Mouse (Mus musculus) G1E (cell line): ENCODE data around the gene Cacng7. TPM values are rescaled to one million over a fixed set of nuclear protein-coding genes. Genes with fewer than 3 reads are reported as not detected.

Experiments used
- ATAC-seq: 2 replicates; pipeline ENCODE4 v1.8.0; 2016; ENCODE audit warnings: mild to moderate bottlenecking; ENCODE audit not compliant: insufficient number of reproducible peaks, poor library complexity, low FRiP score, severe bottlenecking; ENCODE audit errors: extremely low read depth
- DNase-seq: peaks from one replicate; pipeline ENCODE4 v3.0.0; 2012; ENCODE audit warnings: low spot score
- H3K27me3 ChIP-seq: 2 replicates; pipeline ENCODE4 v1.6.1; 2012; ENCODE audit warnings: mild to moderate bottlenecking, low read length, inconsistent platforms; ENCODE audit not compliant: insufficient read depth
- H3K36me3 ChIP-seq: replicated peaks from 2 replicates; pipeline ENCODE3; 2012; ENCODE audit warnings: mild to moderate bottlenecking, inconsistent platforms
- H3K4me1 ChIP-seq: 2 replicates; pipeline ENCODE4 v1.6.1; 2012; ENCODE audit warnings: low read depth, low read length, inconsistent platforms, mixed read lengths; ENCODE audit not compliant: insufficient read depth
- H3K4me3 ChIP-seq: 2 replicates; pipeline ENCODE4 v1.5.1; 2012; ENCODE audit warnings: low read depth, mild to moderate bottlenecking, inconsistent platforms, low read length, moderate library complexity, mixed read lengths
- H3K9me3 ChIP-seq: replicated peaks from 2 replicates; pipeline ENCODE4 v1.6.1; 2012; ENCODE audit warnings: inconsistent platforms
- CTCF ChIP-seq: IDR thresholded peaks from 2 replicates; pipeline ENCODE4 v1.5.1; 2012; ENCODE audit warnings: low read depth, low read length, inconsistent platforms, mixed read lengths
- GATA1 ChIP-seq: IDR thresholded peaks from 2 replicates; pipeline ENCODE4 v1.6.1; 2012; ENCODE audit warnings: borderline replicate concordance, low read length, inconsistent platforms, mixed read lengths
- GATA2 ChIP-seq: IDR thresholded peaks from 2 replicates; pipeline ENCODE4 v1.6.1; 2012; ENCODE audit warnings: low read depth, low read length, inconsistent platforms, borderline replicate concordance
- POLR2AphosphoS5 ChIP-seq: IDR thresholded peaks from 2 replicates; pipeline ENCODE4 v1.6.1; 2012; ENCODE audit warnings: low read depth, low read length, inconsistent platforms; ENCODE audit not compliant: insufficient replicate concordance
- TAL1 ChIP-seq: conservative IDR thresholded peaks from 2 replicates; pipeline ENCODE4 v1.6.1; 2012; ENCODE audit warnings: low read depth, low read length, inconsistent platforms, mixed read lengths
- polyA plus RNA-seq: library from polyadenylated mRNA; stranded (reverse); fragments of >175 nt; gene quantifications from 2 replicates; pipeline ENCODE4 v1.2.3, GENCODE M21; 2012
- total RNA-seq, 2 experiments: library from RNA; stranded (forward) in 1 of 2; stranded (reverse) in 1 of 2; fragments of 200-1000 nt in 1 of 2; fragments of >200 nt in 1 of 2; fragmentation: Nextera tagmentation in 1 of 2; gene quantifications; 2 replicates each; pipeline ENCODE4 v1.2.3; 2014 to 2017

The Cacng7 gene
- total and polyA plus RNA-seq, 3 experiments, result 0.22 TPM; not detected in 2

DNA sequence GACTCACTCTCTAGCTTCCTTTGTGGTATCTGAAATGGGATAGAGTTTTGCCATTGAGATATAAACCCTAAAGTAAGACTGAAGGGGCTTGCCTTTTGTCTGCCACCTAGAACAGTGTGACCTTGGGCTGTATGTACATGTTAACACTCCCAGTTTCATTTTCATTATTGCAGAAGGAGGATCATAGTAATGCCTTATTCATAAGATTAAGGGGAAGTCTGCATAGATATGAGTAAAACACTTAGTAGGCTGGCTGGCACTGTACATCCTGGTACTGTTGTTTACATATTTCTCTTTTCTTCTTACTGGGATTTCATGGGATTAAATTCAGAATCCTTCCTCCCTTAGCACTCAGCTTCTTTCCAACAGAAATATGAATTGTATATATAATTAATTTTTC, 67.2 kb downstream of the Cacng7 start:
- no peaks in the 10 kb centered on the region for H3K27me3 ChIP-seq
- no peak for ATAC-seq
- no peak for DNase-seq
- no peaks in the 10 kb centered on the region for H3K9me3 ChIP-seq
- H3K4me3 ChIP-seq, result no peak overlapping the region
- H3K4me1 ChIP-seq, result no peaks in the 10 kb centered on the region
- no peaks in the 10 kb centered on the region for H3K36me3 ChIP-seq
- TF ChIP-seq GATA1 (no peak), CTCF (no peak), TAL1 (no peak), POLR2AphosphoS5 (no peak), GATA2 (no peak)

DNA sequence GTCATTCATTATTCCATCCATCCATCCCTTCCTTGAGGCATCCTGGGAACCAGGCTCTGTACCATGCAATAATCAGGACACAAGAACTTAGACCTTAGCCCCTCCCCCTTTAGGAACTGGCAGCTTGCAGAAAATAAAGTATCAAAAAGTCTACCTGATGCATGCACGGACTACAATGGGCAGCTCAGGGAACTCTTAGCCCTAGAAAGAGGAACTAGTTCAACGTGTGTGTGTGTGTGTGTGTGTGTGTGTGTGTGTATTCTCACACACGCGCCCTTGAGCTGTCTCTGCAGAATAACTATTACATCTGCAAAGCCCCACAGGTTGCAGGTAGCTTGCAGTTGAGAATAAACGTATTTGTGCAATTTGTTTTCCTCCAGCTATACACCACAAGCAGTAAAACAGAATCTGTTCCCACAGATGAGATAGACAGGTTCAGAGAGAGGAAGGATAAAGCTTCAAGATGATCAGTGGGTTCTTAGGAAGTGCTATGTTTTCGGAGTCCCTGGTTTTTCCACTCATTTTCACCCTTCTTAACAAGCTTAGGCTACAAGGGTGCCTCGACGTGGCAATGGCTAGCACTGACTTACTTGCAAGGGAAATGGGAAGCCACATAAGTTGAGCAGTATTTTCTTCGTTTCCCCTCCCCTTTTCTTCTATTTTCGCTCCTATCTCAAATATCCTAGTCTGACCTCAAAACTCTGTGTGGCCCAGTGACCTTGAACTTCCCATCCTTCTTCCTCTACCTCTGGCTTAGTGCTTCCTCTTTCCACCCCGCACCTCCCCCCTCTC, 77.2 kb downstream of the Cacng7 start:
- DNase-seq (no peak), ATAC-seq (no peak)
- H3K4me3 ChIP-seq, result no peak overlapping the region
- H3K4me1 ChIP-seq, result no peaks in the 10 kb centered on the region
- no peaks in the 10 kb centered on the region for H3K36me3 ChIP-seq
- TF ChIP-seq CTCF (no peak), TAL1 (no peak), POLR2AphosphoS5 (no peak), GATA1 (no peak)
- peaks cover 9% of the 10 kb centered on the region for H3K9me3 ChIP-seq
- no peaks in the 10 kb centered on the region for H3K27me3 ChIP-seq

DNA sequence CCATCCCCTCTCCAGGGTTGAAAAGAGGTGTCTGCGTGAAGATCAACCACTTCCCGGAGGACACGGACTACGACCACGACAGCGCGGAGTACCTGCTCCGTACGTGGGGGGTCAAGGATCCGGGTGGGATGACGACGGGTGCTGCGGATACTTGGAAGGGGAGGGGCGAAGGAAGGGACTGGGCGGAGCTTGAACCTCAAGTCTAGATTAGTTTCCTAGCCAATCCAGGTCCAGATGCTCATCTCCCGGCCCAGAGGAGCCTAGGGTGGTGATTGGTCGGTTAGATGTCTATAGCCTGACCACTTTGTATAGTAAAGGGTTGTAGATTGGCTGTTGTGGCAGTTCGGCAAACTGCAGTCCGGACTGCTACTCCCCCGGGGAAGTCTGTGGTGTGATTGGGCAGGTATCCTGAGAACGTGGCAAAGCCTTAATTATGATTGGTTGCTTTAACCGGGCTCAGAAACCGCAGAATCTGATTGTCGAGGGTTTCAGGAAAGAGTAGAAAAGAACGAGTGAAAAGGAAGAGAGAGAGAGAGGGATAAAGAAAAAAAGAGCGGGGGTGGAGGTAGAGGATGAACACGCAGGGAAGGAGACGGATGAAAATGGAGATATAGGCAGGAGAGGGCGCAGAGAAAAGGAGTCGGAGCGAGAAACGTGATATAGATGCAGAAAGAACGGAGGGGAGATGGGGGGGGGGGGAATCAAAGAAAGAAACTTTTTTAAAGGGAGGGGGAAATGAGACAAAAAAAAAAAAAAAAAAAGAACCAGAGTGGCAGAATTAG, 78.6 kb downstream of the Cacng7 start:
- no peaks in the 10 kb centered on the region for H3K27me3 ChIP-seq
- no peak overlapping the region for H3K4me3 ChIP-seq
- ATAC-seq (no peak), DNase-seq (no peak)
- H3K9me3 ChIP-seq, result peaks cover 18% of the 10 kb centered on the region
- H3K4me1 ChIP-seq, result no peaks in the 10 kb centered on the region
- H3K36me3 ChIP-seq, result no peaks in the 10 kb centered on the region
- TF ChIP-seq TAL1 (no peak), GATA1 (no peak), CTCF (no peak), GATA2 (no peak)

DNA sequence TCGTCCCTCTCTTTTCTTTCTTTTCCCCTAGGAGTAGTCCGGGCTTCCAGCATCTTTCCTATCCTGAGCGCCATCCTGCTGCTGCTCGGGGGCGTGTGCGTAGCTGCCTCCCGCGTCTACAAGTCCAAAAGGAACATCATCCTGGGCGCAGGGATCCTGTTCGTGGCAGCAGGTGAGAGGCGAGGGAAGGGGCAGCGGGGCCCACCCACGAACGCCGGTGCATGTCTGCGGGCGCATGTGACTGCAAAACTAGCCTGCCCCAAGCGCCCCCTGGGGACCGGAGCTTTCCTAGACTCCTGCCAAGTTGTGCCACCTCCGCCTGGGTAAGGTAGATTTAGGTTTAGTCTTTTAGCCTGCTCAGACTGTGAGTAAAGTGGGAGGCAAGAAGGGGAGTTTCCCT, 79.3 kb downstream of the Cacng7 start:
- ATAC-seq (no peak), DNase-seq (no peak)
- TF ChIP-seq TAL1 (no peak), GATA1 (no peak), CTCF (no peak), GATA2 (no peak), POLR2AphosphoS5 (no peak)
- no peaks in the 10 kb centered on the region for H3K36me3 ChIP-seq
- no peaks in the 10 kb centered on the region for H3K27me3 ChIP-seq
- H3K9me3 ChIP-seq, result peaks cover 18% of the 10 kb centered on the region
- no peaks in the 10 kb centered on the region for H3K4me1 ChIP-seq
- H3K4me3 ChIP-seq, result no peak overlapping the region

DNA sequence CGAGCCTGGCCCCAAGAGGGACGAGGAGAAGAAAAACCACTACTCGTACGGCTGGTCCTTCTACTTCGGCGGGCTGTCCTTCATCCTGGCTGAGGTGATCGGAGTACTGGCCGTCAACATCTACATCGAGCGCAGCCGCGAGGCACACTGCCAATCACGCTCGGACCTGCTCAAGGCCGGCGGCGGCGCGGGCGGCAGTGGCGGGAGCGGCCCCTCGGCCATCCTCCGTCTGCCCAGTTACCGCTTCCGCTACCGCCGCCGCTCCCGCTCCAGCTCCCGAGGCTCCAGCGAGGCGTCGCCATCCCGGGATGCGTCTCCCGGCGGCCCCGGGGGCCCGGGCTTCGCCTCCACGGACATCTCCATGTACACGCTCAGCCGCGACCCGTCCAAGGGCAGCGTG, 82.1 kb downstream of the Cacng7 start:
- Histone ChIP-seq H3K36me3 (no peaks in the 10 kb centered on the region), H3K4me1 (no peaks in the 10 kb centered on the region), H3K9me3 (peaks cover 18% of the 10 kb centered on the region), H3K4me3 (no peak overlapping the region; the same call in 1 of the 2 replicates), H3K27me3 (no peaks in the 10 kb centered on the region)
- ATAC-seq (no peak), DNase-seq (no peak)
- TF ChIP-seq CTCF (no peak), TAL1 (no peak), POLR2AphosphoS5 (no peak), GATA2 (no peak), GATA1 (no peak)

DNA sequence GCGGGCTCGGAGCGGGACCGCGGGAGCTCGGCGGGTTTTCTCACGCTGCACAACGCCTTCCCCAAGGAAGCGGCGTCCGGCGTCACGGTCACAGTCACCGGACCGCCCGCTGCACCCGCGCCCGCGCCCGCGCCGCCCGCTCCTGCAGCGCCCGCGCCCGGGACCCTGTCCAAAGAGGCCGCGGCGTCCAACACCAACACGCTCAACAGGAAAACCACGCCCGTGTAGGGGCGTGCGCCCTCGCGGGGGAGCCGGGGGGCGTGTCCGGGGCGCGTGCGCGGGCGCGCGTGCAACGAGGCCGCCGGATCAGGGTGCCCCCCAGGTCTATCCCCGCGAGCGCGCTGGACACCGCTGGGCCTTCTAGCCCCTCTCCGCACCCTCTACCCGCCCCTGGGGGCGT, 82.6 kb downstream of the Cacng7 start:
- Histone ChIP-seq H3K4me3 (no peak overlapping the region), H3K9me3 (peaks cover 18% of the 10 kb centered on the region), H3K36me3 (no peaks in the 10 kb centered on the region), H3K4me1 (no peaks in the 10 kb centered on the region), H3K27me3 (no peaks in the 10 kb centered on the region)
- TF ChIP-seq GATA1, result no peak
- TF ChIP-seq GATA2, result no peak
- no peak for TF ChIP-seq CTCF
- no peak for TF ChIP-seq POLR2AphosphoS5
- TF ChIP-seq TAL1, result no peak
- DNase-seq (no peak), ATAC-seq (no peak)

Other genes with a start within 250 kb of the Cacng7 start
- not detected in 2 replicates for gene AU018091, start 163.8 kb upstream of the Cacng7 start, total RNA-seq (2014; fragmentation: Nextera tagmentation)
- 0.05 TPM in 1 of 2 replicates, not detected in the other for gene AU018091, start 163.8 kb upstream of the Cacng7 start, total RNA-seq (2017)
- not detected in 2 replicates for gene AU018091, start 163.8 kb upstream of the Cacng7 start, polyA plus RNA-seq
- gene Nlrp12, start 83.2 kb upstream of the Cacng7 start, total RNA-seq (2014; fragmentation: Nextera tagmentation), result not detected in 2 replicates
- gene Nlrp12, start 83.2 kb upstream of the Cacng7 start, total RNA-seq (2017), result 0.05 and 0.06 TPM in 2 replicates
- not detected in 2 replicates for gene Nlrp12, start 83.2 kb upstream of the Cacng7 start, polyA plus RNA-seq
- gene Myadm, start 43.9 kb upstream of the Cacng7 start, total RNA-seq (2014; fragmentation: Nextera tagmentation), result not detected in 2 replicates
- gene Myadm, start 43.9 kb upstream of the Cacng7 start, total RNA-seq (2017), result 0.05 and 0.06 TPM in 2 replicates
- gene Myadm, start 43.9 kb upstream of the Cacng7 start, polyA plus RNA-seq, result 0.03 TPM in 1 of 2 replicates, not detected in the other
- gene Prkcg, start 43.8 kb upstream of the Cacng7 start, total RNA-seq (2014; fragmentation: Nextera tagmentation), result not detected in 2 replicates
- gene Prkcg, start 43.8 kb upstream of the Cacng7 start, total RNA-seq (2017), result 0.33 TPM in 1 of 2 replicates, not detected in the other
- gene Prkcg, start 43.8 kb upstream of the Cacng7 start, polyA plus RNA-seq, result not detected in 2 replicates
- not detected in 2 replicates for gene Cacng8, start 57.7 kb downstream of the Cacng7 start, total RNA-seq (2014; fragmentation: Nextera tagmentation)
- gene Cacng8, start 57.7 kb downstream of the Cacng7 start, total RNA-seq (2017), result not detected in 2 replicates
- not detected in 2 replicates for gene Cacng8, start 57.7 kb downstream of the Cacng7 start, polyA plus RNA-seq
- gene Cacng6, start 91.2 kb downstream of the Cacng7 start, total RNA-seq (2014; fragmentation: Nextera tagmentation), result not detected in 2 replicates
- gene Cacng6, start 91.2 kb downstream of the Cacng7 start, total RNA-seq (2017), result 0.11 TPM in 1 of 2 replicates, not detected in the other
- gene Cacng6, start 91.2 kb downstream of the Cacng7 start, polyA plus RNA-seq, result not detected in 2 replicates
- gene Tarm1, start 169.7 kb downstream of the Cacng7 start, total RNA-seq (2014; fragmentation: Nextera tagmentation), result not detected in 2 replicates
- 1.3 TPM in 2 replicates for gene Tarm1, start 169.7 kb downstream of the Cacng7 start, total RNA-seq (2017)
- gene Tarm1, start 169.7 kb downstream of the Cacng7 start, polyA plus RNA-seq, result not detected in 2 replicates